Mouse (Mus musculus) E14TG2a.4 (cell line): ENCODE measurements around the gene Adipor2.

Experiments
- CTCF ChIP-seq: conservative IDR thresholded peaks from 2 replicates; pipeline ENCODE4 v1.5.1; 2014; ENCODE audit warnings: low read length
- NANOG ChIP-seq: IDR thresholded peaks from 2 replicates; pipeline ENCODE4 v1.6.1; 2014; ENCODE audit warnings: borderline replicate concordance, low read length, mixed read lengths

GRCm38 (mm10) chr6:119431751-119432324 lies 14.3 kb upstream of the Adipor2 start:
- no peak for TF ChIP-seq CTCF
- no peak for TF ChIP-seq NANOG
